Mouse (Mus musculus) embryonic facial prominence, embryonic 14.5 days (tissue): ENCODE measurements at regions not wholly inside any gene's neighbourhood (a gene's known extent, or its start where the extent isn't known, plus 50 kb on each side); places are given as distances from the start of the nearest gene placed in this dataset.

ENCODE experiments used
- ATAC-seq: fragments of 200-750 bp; cut with Nextera tagmentation; 2 replicates; pipeline ENCODE4 v1.8.0; 2017; ENCODE audit warnings: low read depth, moderate number of reproducible peaks, moderate TSS enrichment
- DNase-seq: peaks from one replicate; pipeline ENCODE4 v3.0.0-alpha.2; 2015; ENCODE audit warnings: low spot score
- H3K27ac ChIP-seq: fragments of 300-500 bp; sonication (generic); replicated peaks from 2 replicates; pipeline ENCODE4 v1.5.1; 2014; ENCODE audit warnings: low read depth, mild to moderate bottlenecking, low read length, moderate library complexity
- H3K27me3 ChIP-seq: fragments of 300-500 bp; sonication (generic); replicated peaks from 2 replicates; pipeline ENCODE4 v1.6.1; 2014; ENCODE audit warnings: low read length; ENCODE audit not compliant: control insufficient read depth, insufficient read depth
- H3K36me3 ChIP-seq: fragments of 300-500 bp; sonication (generic); 2 replicates; pipeline ENCODE4 v1.6.1; 2014; ENCODE audit warnings: low read length, mixed read lengths; ENCODE audit not compliant: control insufficient read depth, insufficient read depth
- H3K4me1 ChIP-seq: fragments of 300-500 bp; sonication (generic); 2 replicates; pipeline ENCODE4 v1.6.1; 2014; ENCODE audit warnings: antibody characterized with exemption, low read length; ENCODE audit not compliant: control insufficient read depth, insufficient read depth
- H3K4me2 ChIP-seq: fragments of 300-500 bp; sonication (generic); 2 replicates; pipeline ENCODE4 v1.6.1; 2014; ENCODE audit warnings: low read depth, mild to moderate bottlenecking, low read length, moderate library complexity, mixed read lengths
- H3K4me3 ChIP-seq: fragments of 300-500 bp; sonication (generic); 2 replicates; pipeline ENCODE4 v1.5.1; 2014; ENCODE audit warnings: low read depth, mild to moderate bottlenecking, low read length
- H3K9ac ChIP-seq: fragments of 300-500 bp; sonication (generic); 2 replicates; pipeline ENCODE4 v1.6.1; 2014; ENCODE audit warnings: low read depth, mild to moderate bottlenecking, low read length, moderate library complexity, mixed read lengths
- H3K9me3 ChIP-seq: fragments of 300-500 bp; sonication (generic); 2 replicates; pipeline ENCODE4 v1.6.1; 2016; ENCODE audit warnings: low read length; ENCODE audit not compliant: control insufficient read depth
- WGBS: fragments of 180-500 bp; shearing (Covaris S2); extraction: QIAGEN DNeasy Blood & Tissue Kit; methylation state at CpG from one replicate; pipeline ENCODE4 v1.1.7; 2014; 5-methylcytosine and 5-hydroxymethylcytosine counted together

DNA sequence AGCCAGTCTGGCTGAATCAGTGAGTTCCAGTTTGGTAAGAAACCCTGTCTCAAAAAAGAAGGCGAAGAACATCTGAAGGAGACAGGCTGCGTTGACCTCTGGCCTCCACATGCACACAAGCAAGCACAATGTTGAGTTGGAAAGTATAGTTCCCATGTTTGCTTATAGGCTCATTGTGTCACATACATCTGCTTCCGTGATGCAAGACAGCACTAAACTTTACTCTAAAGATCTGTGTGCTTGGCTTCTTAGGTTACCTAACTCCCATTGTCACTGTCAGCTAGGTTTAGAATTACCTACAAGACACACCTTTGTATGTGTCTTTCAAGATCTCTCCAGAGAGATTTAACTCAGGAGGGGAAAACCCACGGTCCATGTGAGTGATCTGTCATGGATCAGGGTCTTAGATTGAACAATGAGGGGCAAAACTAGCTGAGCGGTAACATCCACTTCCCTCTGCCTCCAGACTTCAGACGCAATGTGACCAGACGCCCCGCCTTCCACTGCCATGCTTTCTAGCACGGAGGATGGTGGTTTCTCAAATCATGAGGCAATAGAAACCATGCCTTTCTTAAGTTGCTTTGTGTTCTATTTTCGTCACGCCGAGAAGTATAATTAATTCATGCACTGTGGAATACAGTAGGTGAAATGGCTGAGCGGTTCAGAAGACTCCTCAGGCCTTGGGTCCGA is 130.1 kb upstream of the Egln3 start:
- DNase-seq (no peak), ATAC-seq (peak; percentile 65; the same call in 1 of the 2 replicates)
- Histone ChIP-seq H3K4me2 (no peak overlapping the region), H3K36me3 (no peaks in the 10 kb centered on the region), H3K9me3 (no peaks in the 10 kb centered on the region), H3K27ac (no peak overlapping the region), H3K4me3 (no peak overlapping the region), H3K9ac (no peak overlapping the region), H3K27me3 (no peaks in the 10 kb centered on the region), H3K4me1 (no peaks in the 10 kb centered on the region)
- 81% methylated on average over 14 of the region's 14 CpGs for WGBS

DNA sequence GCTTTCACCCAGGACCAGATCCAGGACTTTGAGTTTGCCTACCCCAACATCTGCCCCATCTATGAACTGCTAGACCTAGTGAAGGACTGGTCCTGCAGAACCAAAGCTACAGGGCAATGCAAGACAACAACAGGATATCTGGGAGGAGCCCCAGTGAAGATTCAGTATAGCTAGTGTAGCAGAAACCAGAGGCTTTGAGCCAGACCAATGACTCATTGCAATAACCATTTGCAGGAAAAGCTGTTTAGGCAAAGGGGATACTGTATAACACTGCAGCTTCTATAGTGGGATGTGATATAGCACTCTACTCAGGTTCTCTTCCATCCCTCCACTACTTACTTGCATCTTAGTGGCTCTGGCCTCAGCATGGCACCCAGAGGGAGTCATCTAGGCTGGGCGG is 123.8 kb upstream of the Egln3 start:
- no peaks in the 10 kb centered on the region for H3K36me3 ChIP-seq
- H3K4me2 ChIP-seq, result no peak overlapping the region
- no peak overlapping the region for H3K9ac ChIP-seq
- no peak overlapping the region for H3K27ac ChIP-seq
- WGBS, result 50% methylated on average over 1 of the region's 1 CpGs
- DNase-seq (no peak), ATAC-seq (no peak)
- no peaks in the 10 kb centered on the region for H3K9me3 ChIP-seq
- H3K4me1 ChIP-seq, result no peaks in the 10 kb centered on the region
- no peak overlapping the region for H3K4me3 ChIP-seq
- no peaks in the 10 kb centered on the region for H3K27me3 ChIP-seq

DNA sequence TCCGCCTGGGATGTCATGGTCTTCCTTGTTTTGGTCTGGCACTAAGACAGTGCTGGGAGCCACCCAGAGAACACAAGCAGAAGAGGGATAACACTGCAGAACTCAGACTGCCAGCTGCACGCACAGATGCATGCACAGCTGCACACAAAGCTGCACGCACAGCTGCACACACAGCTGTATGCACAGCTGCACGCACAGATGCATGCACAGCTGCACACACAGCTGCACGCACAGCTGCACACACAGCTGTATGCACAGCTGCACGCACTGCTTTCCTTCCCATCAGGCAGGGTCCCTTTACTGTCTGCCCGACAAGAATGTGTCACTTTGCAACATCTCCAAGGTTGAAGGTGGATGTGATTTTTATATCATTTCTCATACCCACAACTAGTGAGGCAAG is 122.9 kb upstream of the Egln3 start:
- no peak for ATAC-seq
- 82% methylated on average over 7 of the region's 7 CpGs for WGBS

GRCm38 (mm10) chr12:54320533-54320932 is 116.9 kb upstream of the Egln3 start:
- H3K36me3 ChIP-seq, result no peaks in the 10 kb centered on the region
- no peak overlapping the region for H3K4me3 ChIP-seq
- 93% methylated on average over 5 of the region's 5 CpGs for WGBS
- no peaks in the 10 kb centered on the region for H3K27me3 ChIP-seq
- H3K27ac ChIP-seq, result no peak overlapping the region
- H3K9me3 ChIP-seq, result no peaks in the 10 kb centered on the region
- ATAC-seq (no peak), DNase-seq (no peak)
- H3K9ac ChIP-seq, result no peak overlapping the region
- peaks cover 6% of the 10 kb centered on the region for H3K4me1 ChIP-seq
- H3K4me2 ChIP-seq, result no peak overlapping the region

More for the DNA sequence above, 122.9 kb upstream of the Egln3 start:
- Histone ChIP-seq H3K4me1 (no peaks in the 10 kb centered on the region), H3K9me3 (no peaks in the 10 kb centered on the region), H3K27ac (no peak overlapping the region), H3K4me3 (no peak overlapping the region), H3K4me2 (no peak overlapping the region), H3K36me3 (no peaks in the 10 kb centered on the region), H3K9ac (no peak overlapping the region), H3K27me3 (no peaks in the 10 kb centered on the region)
- no peak for DNase-seq

- H3K27me3 ChIP-seq, result no peaks in the 10 kb centered on the region
- peak overlapping the region; percentile 18 for H3K4me3 ChIP-seq
- H3K9me3 ChIP-seq, result no peaks in the 10 kb centered on the region
- H3K36me3 ChIP-seq, result no peaks in the 10 kb centered on the region
- H3K4me1 ChIP-seq, result peaks cover 15% of the 10 kb centered on the region
- H3K27ac ChIP-seq, result no peak overlapping the region
- peak; percentile 92 for DNase-seq
- peak overlapping the region; percentile 40; the same call in 1 of the 2 replicates for H3K9ac ChIP-seq
- WGBS, result under 1% methylated on average over 16 of the region's 16 CpGs
- ATAC-seq, result peak; percentile 95
- H3K4me2 ChIP-seq, result peak overlapping the region; percentile 63
Observed at GRCm38 (mm10) chr12:54316980-54317471, 113.4 kb upstream of the Egln3 start.

- Histone ChIP-seq H3K27me3 (no peaks in the 10 kb centered on the region), H3K4me3 (no peak overlapping the region), H3K4me1 (peaks cover 15% of the 10 kb centered on the region), H3K36me3 (no peaks in the 10 kb centered on the region), H3K9ac (no peak overlapping the region), H3K27ac (no peak overlapping the region), H3K9me3 (no peaks in the 10 kb centered on the region), H3K4me2 (no peak overlapping the region)
- 40% methylated on average over 15 of the region's 15 CpGs for WGBS
- ATAC-seq, result no peak
- no peak for DNase-seq
Observed at GRCm38 (mm10) chr12:54316066-54316567, 112.5 kb upstream of the Egln3 start.

DNA sequence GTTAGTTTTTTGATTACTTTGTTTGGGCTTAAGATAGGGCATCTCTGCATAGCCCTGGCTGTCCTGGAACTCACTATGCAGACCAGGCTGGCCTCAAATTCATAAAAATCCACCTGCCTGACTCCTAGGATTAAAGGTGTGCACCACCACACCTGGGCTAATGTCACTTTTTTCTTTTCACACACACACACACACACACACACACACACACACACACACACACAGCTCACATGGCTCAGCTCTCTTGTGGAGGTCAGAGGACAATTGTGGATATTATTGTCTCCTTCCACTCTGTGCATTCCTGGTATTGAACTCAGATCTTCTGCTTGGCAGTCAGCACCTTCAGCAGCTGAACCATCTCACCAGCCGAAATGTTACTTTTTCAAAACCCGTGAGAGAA is 110.5 kb upstream of the Egln3 start:
- no peaks in the 10 kb centered on the region for H3K27me3 ChIP-seq
- H3K4me2 ChIP-seq, result no peak overlapping the region
- no peak overlapping the region for H3K4me3 ChIP-seq
- no peaks in the 10 kb centered on the region for H3K36me3 ChIP-seq
- H3K9me3 ChIP-seq, result no peaks in the 10 kb centered on the region
- no peak overlapping the region for H3K9ac ChIP-seq
- WGBS, result 71% methylated on average over 2 of the region's 2 CpGs
- ATAC-seq, result no peak
- no peak overlapping the region for H3K27ac ChIP-seq
- no peak for DNase-seq
- H3K4me1 ChIP-seq, result peaks cover 15% of the 10 kb centered on the region

GRCm38 (mm10) chr12:54313211-54313845 is 109.7 kb upstream of the Egln3 start:
- 0% methylated on average over 10 of the region's 20 CpGs for WGBS
- Histone ChIP-seq H3K9me3 (no peaks in the 10 kb centered on the region), H3K4me3 (peak overlapping the region; percentile 32), H3K27ac (no peak overlapping the region), H3K9ac (peak overlapping the region; percentile 47; the same call in 1 of the 2 replicates), H3K4me2 (peak overlapping the region; percentile 70), H3K4me1 (peaks cover 15% of the 10 kb centered on the region), H3K27me3 (no peaks in the 10 kb centered on the region), H3K36me3 (no peaks in the 10 kb centered on the region)
- peak; percentile 64 for DNase-seq
- ATAC-seq, result peak; percentile 67
